Mouse (Mus musculus) spleen, postnatal 10 days (tissue): Measurements from ENCODE around the gene Eif4b.
"Not testable (repeated sequence)": the region's sequence is repeated elsewhere in the genome, so short reads cannot be mapped to it uniquely, and the experiment has no call there.

Experiments
- DNase-seq, 2 experiments: peaks; one replicate each; pipeline ENCODE4 v3.0.0; 2021 to 2022; ENCODE audit warnings: low spot score in 2 of 2

Gene Eif4b

DNA sequence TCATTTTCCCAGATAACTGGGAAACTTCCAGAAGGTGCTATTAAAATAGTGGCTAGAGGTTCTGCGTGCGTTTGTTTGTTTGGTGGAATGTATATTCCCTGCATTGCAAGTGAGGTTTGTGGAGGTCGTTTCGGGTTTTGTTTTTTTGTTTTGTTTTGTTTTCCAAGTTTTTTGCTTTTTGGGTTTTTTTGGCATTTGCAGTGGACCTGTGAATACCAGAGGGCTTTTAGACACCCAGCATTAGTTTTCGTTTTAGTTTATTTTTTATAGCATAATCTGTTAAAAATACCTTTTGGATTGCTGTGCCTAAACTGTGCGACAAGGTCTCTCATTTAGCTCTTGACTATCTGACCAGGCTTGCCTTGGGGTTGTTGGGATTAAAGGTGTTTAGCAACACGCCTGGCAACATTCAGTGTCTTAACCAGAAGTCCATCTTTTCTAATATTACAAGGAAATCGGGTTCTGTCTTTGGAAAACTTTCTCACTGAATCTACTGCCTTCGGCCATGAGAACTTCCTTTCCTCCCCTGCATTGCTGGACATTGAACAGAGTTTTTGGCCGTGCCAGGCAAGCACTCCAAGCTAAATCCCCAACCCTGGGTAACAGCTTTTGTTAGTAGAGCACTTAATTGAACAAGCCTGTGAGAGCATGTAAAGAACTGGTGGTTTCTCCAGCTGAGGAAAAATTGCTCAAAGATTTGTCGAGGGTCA is 1.5 kb downstream of the Eif4b start:
- DNase-seq, result no peak

DNA sequence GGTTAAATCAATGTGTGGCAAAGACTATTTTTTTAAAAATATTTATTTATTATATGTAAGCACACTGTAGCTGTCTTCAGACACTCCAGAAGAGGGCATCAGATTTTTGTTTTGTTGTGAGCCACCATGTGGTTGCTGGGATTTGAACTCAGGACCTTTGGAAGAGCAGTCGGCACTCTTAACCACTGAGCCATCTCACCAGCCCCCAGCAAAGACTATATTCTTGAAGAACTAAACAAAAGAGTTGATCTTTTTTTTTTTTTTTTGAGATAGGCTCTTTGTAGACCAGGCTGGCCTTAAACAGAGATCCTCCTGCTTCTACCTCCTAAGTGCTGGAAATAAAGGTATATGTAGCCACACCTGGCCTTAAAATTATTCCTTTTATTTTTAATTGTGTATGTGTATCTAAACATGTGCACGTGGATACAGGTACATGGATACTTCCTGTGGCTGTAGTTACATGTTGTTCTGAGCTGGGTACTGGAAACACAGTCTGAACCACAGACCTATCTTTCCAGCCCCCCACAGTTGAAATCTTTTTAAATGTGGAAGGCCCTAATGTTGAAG is 3.6 kb downstream of the Eif4b start:
- no peak for DNase-seq

DNA sequence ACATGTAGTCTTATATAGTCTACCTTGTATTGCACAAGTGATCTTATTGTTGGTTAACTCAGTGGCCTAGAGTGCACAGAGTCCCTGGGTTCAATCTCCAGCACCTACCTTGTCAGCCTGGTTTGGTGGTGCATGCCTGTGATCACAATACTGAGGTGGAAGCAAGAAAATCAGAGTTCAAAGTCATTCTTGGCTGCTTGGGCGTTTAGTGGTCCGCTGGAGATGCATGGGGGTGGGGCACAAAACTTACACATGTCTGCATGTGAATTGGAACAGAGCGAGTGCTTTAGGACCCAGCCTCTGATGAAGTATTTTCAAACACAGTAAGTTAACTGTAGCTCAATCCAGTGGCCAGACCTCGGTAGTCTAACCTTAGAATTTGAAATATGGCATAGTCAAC is 5.6 kb downstream of the Eif4b start:
- DNase-seq, result no peak

DNA sequence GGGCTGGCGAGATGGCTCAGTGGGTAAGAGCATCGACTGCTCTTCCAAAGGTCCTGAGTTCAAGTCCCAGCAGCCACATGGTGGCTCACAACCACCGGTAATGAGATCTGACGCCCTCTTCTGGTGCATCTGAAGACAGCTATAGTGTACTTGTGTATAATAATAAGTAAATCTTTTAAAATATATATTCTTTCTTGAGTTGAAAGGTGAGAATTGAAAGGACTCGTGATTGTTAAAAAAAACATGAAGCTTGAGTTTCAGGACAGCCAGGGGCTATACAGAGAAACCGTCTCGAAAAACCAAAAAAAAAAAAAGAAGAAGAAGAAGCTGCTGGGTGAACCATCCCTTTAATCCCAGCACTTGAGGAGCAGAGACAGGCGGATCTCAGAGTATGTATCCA is 6.4 kb downstream of the Eif4b start:
- not testable (repeated sequence) for DNase-seq

DNA sequence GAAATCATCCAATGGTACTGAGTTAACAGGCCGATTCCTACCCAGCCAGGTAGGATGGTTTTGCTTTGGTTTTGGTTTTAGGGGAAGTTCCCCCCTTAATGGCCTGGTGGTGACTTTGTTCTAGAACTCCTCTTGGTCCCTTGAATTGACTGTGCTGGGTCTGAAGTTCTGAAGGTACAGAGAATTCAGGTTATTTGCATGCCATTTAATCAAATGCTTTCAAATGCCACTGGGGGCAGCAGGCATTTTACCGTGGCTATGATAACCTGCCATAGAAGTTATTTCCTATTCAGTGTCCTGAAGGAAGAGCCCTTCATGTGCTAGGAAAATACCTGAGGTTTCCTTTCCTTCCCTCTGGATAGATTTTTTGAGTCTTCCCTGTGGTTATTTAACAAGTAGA is 6.9 kb downstream of the Eif4b start:
- DNase-seq, result no peak

DNA sequence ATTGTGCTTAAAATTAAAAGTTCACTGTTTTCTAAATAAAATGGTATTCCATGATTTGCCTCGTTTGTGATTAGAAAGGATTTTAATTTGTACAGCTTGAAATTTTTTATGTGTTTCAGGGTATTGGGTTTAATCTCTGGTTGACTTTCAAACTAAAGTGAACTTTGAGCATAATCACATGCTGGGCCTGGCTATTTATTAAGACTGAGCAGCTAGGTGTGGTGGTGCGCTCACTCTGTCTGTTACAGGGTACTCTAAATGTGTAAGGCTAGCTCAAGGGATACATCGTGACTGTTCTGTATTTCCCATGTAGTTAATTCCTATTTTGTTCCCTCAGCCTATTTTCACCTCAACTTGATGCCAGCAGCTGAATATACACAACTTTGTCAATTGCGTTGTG is 8.6 kb downstream of the Eif4b start:
- no peak for DNase-seq

DNA sequence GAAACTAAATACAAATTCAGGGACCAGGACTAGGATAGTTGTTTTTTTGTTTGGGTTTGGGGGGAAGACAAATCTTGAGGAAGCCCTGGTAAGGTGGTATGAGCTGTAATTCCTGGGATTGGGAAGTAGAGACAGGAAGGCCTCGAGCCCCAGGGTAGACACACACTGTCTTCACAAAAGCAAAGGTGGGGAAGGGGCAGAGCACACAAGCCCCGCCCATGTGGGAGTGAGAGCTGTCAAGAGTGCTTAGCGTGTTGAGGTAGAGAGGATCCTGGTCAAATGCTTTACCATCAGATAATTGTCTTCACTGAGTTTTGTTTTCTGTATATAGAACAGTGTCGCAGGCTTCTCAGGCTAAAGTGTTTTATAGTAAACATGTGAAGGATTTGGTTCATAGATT is 9.5 kb downstream of the Eif4b start:
- no peak for DNase-seq

DNA sequence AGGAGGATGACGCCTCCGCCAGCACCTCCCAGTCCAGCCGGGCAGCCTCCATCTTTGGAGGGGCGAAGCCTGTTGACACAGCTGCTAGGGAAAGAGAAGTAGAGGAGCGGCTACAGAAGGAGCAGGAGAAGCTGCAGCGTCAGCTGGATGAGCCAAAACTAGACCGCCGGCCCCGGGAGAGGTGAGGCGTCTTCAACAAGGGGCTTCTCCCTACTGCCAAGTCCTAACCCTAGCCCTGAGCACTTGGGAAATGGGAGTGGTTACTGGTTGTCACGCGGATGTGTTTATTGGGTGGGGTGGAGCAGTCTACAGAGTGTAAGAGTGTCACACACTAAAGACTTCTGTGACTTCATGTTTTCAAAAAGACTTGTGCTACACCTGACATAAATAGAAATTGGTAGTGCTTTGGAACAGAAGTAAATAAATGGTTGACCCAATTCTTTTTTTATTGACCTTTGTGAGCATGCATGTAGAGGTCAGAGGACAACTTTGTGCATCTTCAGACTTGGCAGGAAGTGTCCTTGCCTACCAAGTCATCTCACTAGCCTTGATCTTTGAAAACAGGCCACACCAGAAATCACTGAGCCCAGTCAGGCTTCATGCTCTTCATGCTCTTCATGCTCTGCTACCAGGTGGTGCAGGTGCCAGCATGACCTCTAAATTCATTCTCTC is 16.5 kb downstream of the Eif4b start:
- no peak for DNase-seq

DNA sequence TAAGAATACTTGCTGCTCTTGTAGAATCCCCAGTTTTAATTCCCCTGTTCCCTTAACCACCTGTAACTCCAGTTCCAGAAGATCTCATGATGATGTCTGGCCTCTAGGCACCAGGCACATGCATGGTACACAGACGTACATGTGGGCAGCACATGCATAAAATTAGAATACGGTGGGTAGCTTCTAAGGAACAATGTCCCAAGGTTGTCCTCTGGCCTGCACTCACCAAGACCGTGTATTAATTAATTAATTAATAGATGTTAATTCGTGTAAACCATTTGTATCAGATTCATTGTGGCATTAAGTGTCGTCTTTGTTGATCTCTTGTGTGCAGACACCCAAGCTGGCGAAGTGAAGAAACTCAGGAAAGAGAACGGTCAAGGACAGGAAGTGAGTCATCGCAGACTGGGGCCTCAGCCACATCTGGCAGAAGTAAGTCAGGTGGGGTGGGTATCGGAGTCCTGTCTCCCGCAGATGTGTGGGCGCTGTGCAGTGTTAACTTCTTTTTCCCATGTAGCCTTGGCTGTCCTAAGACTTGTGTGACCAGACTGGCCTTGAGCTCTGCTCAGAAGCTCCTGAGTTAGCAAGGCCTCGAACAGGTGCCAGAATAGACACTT is 17.6 kb downstream of the Eif4b start:
- no peak for DNase-seq

DNA sequence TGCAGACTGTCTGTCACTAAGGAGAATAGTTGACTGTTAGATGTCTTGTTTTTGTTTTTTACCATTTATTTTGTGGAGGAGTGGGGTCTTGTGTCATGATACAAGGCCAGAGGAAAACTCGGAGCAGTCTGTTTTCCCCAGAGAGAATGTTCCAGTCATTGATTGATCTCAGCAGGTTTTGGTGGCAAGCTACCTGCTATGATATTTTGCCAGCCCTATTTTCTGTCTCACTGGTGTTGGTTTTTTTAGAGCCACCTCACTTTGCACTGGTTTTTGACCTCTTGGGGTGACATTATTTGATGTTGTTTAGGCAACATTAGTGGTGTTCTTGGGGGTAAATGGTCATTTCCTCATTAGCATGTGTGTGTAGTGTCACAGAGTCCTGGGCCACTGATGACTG is 18.1 kb downstream of the Eif4b start:
- no peak for DNase-seq

DNA sequence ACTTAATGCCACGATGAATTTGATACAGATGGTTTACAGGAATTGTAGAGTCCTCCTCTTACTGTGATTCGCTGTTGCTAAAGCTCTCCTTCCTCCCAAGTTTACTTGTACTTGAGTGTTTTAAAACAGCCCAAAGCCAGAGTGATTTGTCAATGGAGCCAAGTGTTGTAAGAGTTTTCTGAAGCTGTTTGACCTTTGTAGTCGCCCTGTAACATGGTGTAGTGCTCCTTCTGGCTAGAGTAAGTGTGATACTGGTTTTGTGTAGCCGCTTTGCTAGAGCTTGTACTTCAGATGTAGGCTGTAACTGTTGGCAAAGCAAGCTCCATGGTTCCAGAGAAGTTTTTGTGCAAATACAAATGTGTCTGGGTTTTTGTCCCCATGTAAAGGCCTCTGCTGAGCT is 18.6 kb downstream of the Eif4b start:
- no peak for DNase-seq

DNA sequence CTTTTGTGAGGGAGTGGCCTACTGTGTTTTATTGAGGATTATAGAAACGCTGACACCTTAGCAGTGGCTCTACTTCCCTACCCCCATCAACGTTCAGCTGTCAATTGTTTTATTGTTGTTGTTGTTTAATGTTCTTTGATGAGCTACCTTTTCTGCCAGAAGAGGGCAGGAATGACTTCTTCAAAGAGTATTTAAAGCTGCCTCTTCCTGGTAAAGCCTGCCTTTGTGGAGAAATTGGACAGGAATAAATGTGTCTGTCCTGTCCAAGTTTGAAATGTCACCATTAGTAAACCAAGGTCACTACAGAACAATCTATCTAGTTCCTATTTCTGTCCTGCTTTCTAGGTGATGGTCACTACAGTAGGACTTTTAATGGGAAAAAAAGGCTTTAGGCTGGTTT is 20.6 kb downstream of the Eif4b start:
- DNase-seq, result no peak

DNA sequence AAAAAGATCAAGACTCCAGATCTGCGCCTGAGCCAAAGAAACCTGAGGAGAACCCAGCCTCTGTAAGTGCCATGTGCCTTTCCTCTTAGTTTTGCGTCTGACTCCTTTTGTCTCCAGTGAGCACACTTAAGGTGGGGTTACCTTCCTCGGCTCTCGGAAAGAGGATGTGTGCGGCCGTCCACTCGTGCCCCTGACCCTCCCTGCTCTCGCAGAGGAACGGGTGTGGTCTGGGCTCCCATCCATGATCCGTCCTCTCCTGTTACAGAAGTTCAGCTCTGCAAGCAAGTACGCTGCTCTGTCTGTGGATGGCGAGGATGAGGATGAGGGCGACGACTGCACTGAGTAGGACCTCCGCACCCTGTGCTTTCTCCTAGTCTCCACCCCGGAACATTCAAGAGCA is 21.4 kb downstream of the Eif4b start:
- no peak for DNase-seq

DNA sequence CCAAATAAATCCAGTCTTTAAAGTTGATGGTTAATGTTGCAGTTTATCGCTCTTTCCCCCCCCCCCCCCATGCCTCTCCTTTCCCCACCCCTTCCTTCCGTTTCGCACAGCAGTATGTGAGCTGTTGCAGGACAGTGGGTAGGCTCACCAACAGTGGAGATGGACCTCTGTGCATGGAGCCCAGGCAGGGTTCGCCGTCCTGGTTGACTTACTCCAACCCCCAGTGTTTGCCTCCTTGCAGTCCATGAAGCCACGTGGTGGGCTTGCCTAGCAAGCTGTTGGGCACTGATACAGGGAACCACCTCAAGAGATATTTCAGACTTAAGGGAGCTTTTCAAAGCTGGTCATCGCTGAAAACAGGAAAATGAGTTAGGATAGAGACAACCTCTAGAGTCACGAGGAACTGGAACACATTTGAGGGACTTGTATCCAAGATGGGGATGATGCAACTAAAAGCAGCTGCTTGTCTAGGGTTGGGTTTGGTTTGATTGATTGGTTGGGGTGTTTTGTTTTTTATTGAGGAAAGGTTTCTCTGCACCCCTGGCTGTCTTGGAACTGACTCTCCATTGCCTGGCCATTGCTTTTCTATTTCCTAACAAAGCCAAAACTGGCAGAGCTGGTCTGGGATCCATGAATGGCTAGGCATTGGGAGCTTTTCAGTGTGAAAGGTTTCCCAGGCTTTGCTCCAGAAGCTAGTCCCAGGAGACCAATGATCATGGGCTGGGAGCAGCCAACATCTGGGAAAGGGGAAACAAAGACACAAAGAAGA is 23.8 kb downstream of the Eif4b start:
- no peak for DNase-seq

DNA sequence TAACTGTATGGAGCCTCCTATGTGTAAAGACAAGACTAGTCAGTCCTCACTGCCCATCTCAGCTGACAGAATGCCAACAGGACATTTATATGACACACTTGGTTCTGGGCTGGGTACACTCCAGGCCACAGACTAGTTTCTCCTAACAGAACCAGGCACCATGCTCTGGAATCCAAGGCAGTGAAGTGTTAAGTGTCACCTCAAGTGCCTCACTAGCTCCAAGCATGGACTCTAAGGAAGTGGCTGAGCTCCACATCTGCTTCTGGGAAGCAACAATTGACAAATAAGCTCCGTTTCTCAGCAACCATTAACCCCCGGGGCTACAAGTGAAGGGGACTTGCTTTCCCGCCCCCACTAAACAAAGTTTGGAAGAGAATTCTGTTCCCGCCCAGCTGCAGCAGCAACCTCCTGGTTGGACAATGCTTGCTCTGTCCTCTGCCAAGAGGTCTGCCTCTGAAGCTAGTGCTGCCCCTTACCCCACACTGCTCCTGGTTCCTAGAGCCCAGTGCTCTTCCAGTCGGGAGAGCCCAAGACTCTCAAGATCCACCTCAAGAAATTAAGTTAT is 24.5 kb downstream of the Eif4b start:
- DNase-seq, result no peak

DNA sequence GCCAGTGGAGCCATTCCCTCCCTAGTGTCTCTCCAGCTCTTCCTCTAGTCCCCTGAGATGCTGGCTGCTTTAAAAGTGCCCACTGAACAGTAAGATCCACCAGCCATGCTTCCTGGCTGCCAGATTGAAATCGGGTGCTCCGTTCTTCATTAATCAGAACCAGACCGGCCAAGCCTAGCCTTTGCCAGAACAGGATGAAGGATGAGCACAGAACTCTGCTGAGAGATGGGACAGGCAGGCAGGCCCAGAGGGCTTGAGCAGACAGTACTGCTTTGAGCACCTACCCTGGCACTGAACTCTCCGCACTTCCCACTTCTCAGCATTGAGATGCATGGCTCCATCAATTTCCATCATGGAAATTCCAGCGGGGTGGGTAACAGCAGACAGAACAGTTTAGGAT is 25.7 kb downstream of the Eif4b start:
- no peak for DNase-seq

DNA sequence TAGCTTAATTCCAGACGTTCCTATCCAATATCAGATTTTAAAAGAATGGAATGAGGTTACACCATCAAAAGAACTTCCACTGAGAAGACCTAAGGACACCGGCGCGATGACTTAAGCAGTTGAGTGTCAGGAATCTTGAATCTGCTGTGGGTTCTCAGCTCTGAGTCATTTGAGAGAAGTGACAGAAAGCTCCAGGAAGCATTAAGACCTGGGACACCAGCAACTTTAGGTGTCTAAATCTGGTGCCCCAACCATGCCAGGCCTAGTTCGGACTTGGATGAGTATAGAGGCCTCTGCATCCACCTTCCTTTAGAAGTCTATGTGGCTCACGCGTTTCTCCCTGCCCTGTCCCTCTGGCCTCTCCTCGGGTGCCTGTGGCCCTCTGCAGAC is 26.2 kb downstream of the Eif4b start:
- no peak for DNase-seq

DNA sequence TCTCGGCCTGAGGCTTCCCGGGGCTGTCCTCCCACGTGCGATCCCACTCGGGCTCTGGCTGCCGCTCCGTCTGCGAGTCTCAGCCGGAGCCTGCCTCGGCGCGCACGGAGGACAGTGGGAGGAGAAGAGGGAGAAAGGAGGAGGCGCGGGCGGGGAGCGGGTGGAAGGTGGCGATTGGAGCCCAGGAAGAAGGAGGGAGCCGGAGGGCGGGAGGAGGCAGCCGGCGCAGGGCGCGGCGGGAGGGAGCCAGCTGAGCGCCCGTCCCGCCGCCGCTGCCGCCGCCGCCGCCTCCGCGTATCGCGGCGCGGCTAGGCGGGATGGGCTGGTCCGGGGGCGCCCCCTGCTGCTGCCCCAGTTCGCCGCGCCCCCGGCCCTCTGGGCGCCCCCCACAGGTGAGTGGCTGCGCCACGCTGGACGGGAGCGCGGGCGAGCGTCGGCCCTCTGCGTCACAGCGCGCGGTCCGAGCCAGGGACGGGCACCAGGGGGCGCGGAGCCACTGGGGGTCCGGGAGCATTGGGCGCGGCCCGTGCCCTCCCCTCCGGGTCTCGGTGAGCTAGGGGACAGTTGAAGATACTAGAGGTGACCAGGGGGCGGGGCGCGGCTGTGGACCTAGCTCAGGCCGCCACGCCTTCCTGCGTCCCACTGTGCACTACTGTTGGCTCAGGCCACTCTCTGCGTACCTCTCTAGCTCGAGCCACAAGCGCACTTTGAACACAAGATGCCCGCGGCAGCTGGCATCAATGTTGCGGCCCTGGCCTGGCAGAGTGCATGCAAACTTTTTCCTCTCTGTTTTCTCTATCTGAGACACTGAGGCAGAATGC is 26.8 kb downstream of the Eif4b start, which contains the start of gene Tns2:
Gene Tns2 (plus strand): TSS at position 253 of the 821 bp plus-strand sequence.
- DNase-seq, result peak; percentile 45 to 67

DNA sequence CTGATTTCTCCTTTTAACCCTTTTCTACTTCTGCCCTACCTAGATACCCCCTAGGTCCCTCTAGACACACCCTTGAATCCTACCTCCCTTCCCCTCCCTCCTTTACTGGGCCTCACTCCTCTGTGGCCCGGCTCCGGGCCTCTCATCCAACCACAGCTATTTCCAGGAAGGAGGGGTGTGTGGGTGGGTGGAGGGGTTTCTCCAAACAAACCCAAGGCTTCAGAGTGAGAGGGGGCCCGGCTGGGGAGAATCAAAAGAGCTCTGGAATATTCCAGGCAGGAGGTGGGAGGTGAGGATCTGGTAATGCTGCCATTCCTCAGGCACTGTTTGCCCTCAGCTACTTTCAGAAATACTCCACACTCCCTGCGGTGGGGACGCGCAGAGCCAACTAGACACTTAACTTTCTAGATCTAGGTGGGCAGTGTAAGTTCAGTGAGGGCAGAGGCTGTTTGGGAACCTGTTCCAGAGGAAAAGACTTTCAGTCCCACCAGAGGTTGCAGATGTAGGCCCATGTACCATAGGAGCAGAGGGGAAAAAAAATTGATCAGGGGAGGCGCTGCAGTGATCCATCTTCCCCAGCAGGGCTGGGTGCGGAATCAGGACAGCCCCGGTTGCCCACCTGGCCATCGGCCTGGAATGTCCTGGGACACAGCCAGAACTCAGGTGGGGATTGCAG is 27.6 kb downstream of the Eif4b start:
- no peak for DNase-seq
